Mouse (Mus musculus) midbrain, embryonic 15.5 days (tissue): ENCODE results near the gene Prap1. TPM values are rescaled to one million over a fixed set of nuclear protein-coding genes. Genes with fewer than 3 reads are reported as not detected.
"Not testable (repeated sequence)": the region's sequence is repeated elsewhere in the genome, so short reads cannot be mapped to it uniquely, and the experiment has no call there.

ENCODE experiments used
- ATAC-seq: fragments of 200-750 bp; cut with Nextera tagmentation; replicated peaks from 2 replicates; pipeline ENCODE4 v1.8.0; 2017; ENCODE audit warnings: moderate TSS enrichment
- H3K27ac ChIP-seq: fragments of 300-500 bp; sonication (generic); 2 replicates; pipeline ENCODE4 v1.5.1; 2015; ENCODE audit warnings: mild to moderate bottlenecking, inconsistent platforms
- H3K27me3 ChIP-seq: fragments of 300-500 bp; sonication (generic); replicated peaks from 2 replicates; pipeline ENCODE4 v1.6.1; 2015; ENCODE audit warnings: inconsistent platforms
- H3K36me3 ChIP-seq: fragments of 300-500 bp; sonication (generic); replicated peaks from 2 replicates; pipeline ENCODE4 v1.6.1; 2015; ENCODE audit warnings: inconsistent platforms
- H3K4me1 ChIP-seq: fragments of 300-500 bp; sonication (generic); 2 replicates; pipeline ENCODE4 v1.6.1; 2015; ENCODE audit warnings: inconsistent platforms
- H3K4me2 ChIP-seq: fragments of 300-500 bp; sonication (generic); 2 replicates; pipeline ENCODE4 v1.6.1; 2015; ENCODE audit warnings: inconsistent platforms, mild to moderate bottlenecking, moderate library complexity
- H3K4me3 ChIP-seq: fragments of 300-500 bp; sonication (generic); 2 replicates; pipeline ENCODE4 v1.5.1; 2015; ENCODE audit warnings: mild to moderate bottlenecking, inconsistent platforms
- H3K9ac ChIP-seq: fragments of 300-500 bp; sonication (generic); 2 replicates; pipeline ENCODE4 v1.6.1; 2015; ENCODE audit warnings: mild to moderate bottlenecking, inconsistent platforms
- H3K9me3 ChIP-seq: fragments of 300-500 bp; sonication (generic); 2 replicates; pipeline ENCODE4 v1.6.1; 2016; ENCODE audit warnings: inconsistent platforms
- WGBS: fragments of 180-500 bp; shearing (Covaris S2); methylation state at CpG from one replicate; pipeline ENCODE4 v1.1.7; 2015; ENCODE audit warnings: mixed read lengths; 5-methylcytosine and 5-hydroxymethylcytosine counted together
- polyA plus RNA-seq: library from polyadenylated mRNA; unstranded; fragments of >200 nt; fragmentation: Nextera tagmentation; extraction: Ambion mirVana; gene quantifications from 2 replicates; pipeline ENCODE4 v1.2.1, GENCODE M21; 2015

Prap1 gene
- polyA plus RNA-seq, 1 experiment from 2014 or later: not detected

GRCm38 (mm10) chr7:140124382-140124781, 31.2 kb downstream of the Prap1 start:
- WGBS: 95% methylated on average over 1 of the region's 1 CpGs
- H3K27me3 ChIP-seq: no peaks in the 10 kb centered on the region
- no peak overlapping the region for H3K4me3 ChIP-seq
- ATAC-seq: no peak
- peaks cover 4% of the 10 kb centered on the region; the same call in 1 of the 2 replicates for H3K4me1 ChIP-seq
- H3K4me2 ChIP-seq: no peak overlapping the region
- H3K27ac ChIP-seq: no peak overlapping the region
- H3K36me3 ChIP-seq: no peaks in the 10 kb centered on the region
- no peaks in the 10 kb centered on the region for H3K9me3 ChIP-seq
- no peak overlapping the region for H3K9ac ChIP-seq

GRCm38 (mm10) chr7:140125278-140126021, 32.3 kb downstream of the Prap1 start:
- WGBS: 2% methylated on average over 40 of the region's 40 CpGs
- no peaks in the 10 kb centered on the region for H3K36me3 ChIP-seq
- no peaks in the 10 kb centered on the region for H3K27me3 ChIP-seq
- no peaks in the 10 kb centered on the region for H3K9me3 ChIP-seq
- peaks cover 4% of the 10 kb centered on the region; the same call in 1 of the 2 replicates for H3K4me1 ChIP-seq
- H3K9ac ChIP-seq: peak overlapping the region; percentile 74
- peak; percentile 97 for ATAC-seq
- H3K4me2 ChIP-seq: peak overlapping the region; percentile 71
- no peak overlapping the region for H3K27ac ChIP-seq
- H3K4me3 ChIP-seq: peak overlapping the region; percentile 67

- WGBS: 15% methylated on average over 5 of the region's 5 CpGs
- Histone ChIP-seq H3K36me3 (no peaks in the 10 kb centered on the region), H3K9me3 (no peaks in the 10 kb centered on the region), H3K4me2 (peak overlapping the region; percentile 71), H3K27me3 (no peaks in the 10 kb centered on the region), H3K4me1 (peaks cover 4% of the 10 kb centered on the region; the same call in 1 of the 2 replicates), H3K4me3 (peak overlapping the region; percentile 67), H3K9ac (peak overlapping the region; percentile 74), H3K27ac (no peak overlapping the region)
- peak; percentile 17 for ATAC-seq
Observed at GRCm38 (mm10) chr7:140126022-140126350, 32.8 kb downstream of the Prap1 start.

GRCm38 (mm10) chr7:140126934-140127333, 33.7 kb downstream of the Prap1 start:
- Histone ChIP-seq H3K27ac (no peak overlapping the region), H3K4me1 (peaks cover 4% of the 10 kb centered on the region; the same call in 1 of the 2 replicates), H3K4me2 (no peak overlapping the region), H3K9ac (no peak overlapping the region), H3K36me3 (no peaks in the 10 kb centered on the region), H3K4me3 (no peak overlapping the region), H3K27me3 (no peaks in the 10 kb centered on the region), H3K9me3 (no peaks in the 10 kb centered on the region)
- WGBS: 89% methylated on average over 3 of the region's 3 CpGs
- no peak for ATAC-seq

- Histone ChIP-seq H3K36me3 (no peaks in the 10 kb centered on the region), H3K4me1 (peaks cover 4% of the 10 kb centered on the region; the same call in 1 of the 2 replicates), H3K9me3 (no peaks in the 10 kb centered on the region), H3K4me3 (no peak overlapping the region), H3K27me3 (no peaks in the 10 kb centered on the region), H3K9ac (no peak overlapping the region), H3K27ac (no peak overlapping the region), H3K4me2 (no peak overlapping the region)
- ATAC-seq: no peak
- 89% methylated on average over 2 of the region's 2 CpGs for WGBS
Observed at GRCm38 (mm10) chr7:140127911-140128310, 34.7 kb downstream of the Prap1 start.

- not testable (repeated sequence) for H3K9ac ChIP-seq, H3K4me1 ChIP-seq, H3K9me3 ChIP-seq, H3K27ac ChIP-seq, H3K27me3 ChIP-seq, H3K4me3 ChIP-seq, H3K4me2 ChIP-seq, H3K36me3 ChIP-seq, ATAC-seq
- 95% methylated on average over 7 of the region's 7 CpGs for WGBS
Observed at GRCm38 (mm10) chr7:140132184-140132583, 39.0 kb downstream of the Prap1 start.

- 93% methylated on average over 7 of the region's 7 CpGs for WGBS
- peaks cover 11% of the 10 kb centered on the region for H3K4me1 ChIP-seq
- H3K27ac ChIP-seq, H3K27me3 ChIP-seq, H3K9me3 ChIP-seq, H3K4me2 ChIP-seq, ATAC-seq, H3K9ac ChIP-seq, H3K4me3 ChIP-seq, H3K36me3 ChIP-seq: not testable (repeated sequence)
Observed at GRCm38 (mm10) chr7:140134033-140134432, 40.8 kb downstream of the Prap1 start.

GRCm38 (mm10) chr7:140135106-140135770, 42.0 kb downstream of the Prap1 start:
- Histone ChIP-seq H3K9me3 (no peaks in the 10 kb centered on the region), H3K4me1 (peaks cover 11% of the 10 kb centered on the region), H3K36me3 (no peaks in the 10 kb centered on the region), H3K4me2 (no peak overlapping the region), H3K9ac (no peak overlapping the region), H3K27ac (no peak overlapping the region), H3K4me3 (no peak overlapping the region), H3K27me3 (no peaks in the 10 kb centered on the region)
- WGBS: 85% methylated on average over 5 of the region's 5 CpGs
- no peak for ATAC-seq

GRCm38 (mm10) chr7:140137135-140138020, 44.2 kb downstream of the Prap1 start, which contains the start of gene Mtg1:
Gene Mtg1, plus strand, starts transcription at chr7:140137564.
- H3K9me3 ChIP-seq: no peaks in the 10 kb centered on the region
- no peaks in the 10 kb centered on the region for H3K36me3 ChIP-seq
- peak within 1 kb of the TSS; percentile 97 for H3K4me3 ChIP-seq
- peak within 1 kb of the TSS; percentile 91 for H3K4me2 ChIP-seq
- no peaks in the 10 kb centered on the region for H3K27me3 ChIP-seq
- H3K9ac ChIP-seq: peak within 1 kb of the TSS; percentile 96
- H3K27ac ChIP-seq: peak within 1 kb of the TSS; percentile 90
- ATAC-seq: peak; percentile 97
- H3K4me1 ChIP-seq: peaks cover 11% of the 10 kb centered on the region
- WGBS: 1% methylated on average over 39 of the region's 39 CpGs

GRCm38 (mm10) chr7:140138021-140138310, 44.8 kb downstream of the Prap1 start:
- Histone ChIP-seq H3K4me3 (peak overlapping the region; percentile 97), H3K36me3 (no peaks in the 10 kb centered on the region), H3K27me3 (no peaks in the 10 kb centered on the region), H3K4me1 (peaks cover 11% of the 10 kb centered on the region), H3K9ac (peak overlapping the region; percentile 96), H3K27ac (peak overlapping the region; percentile 90), H3K4me2 (peak overlapping the region; percentile 91), H3K9me3 (no peaks in the 10 kb centered on the region)
- WGBS: 2% methylated on average over 8 of the region's 8 CpGs
- no peak for ATAC-seq

- no peaks in the 10 kb centered on the region for H3K36me3 ChIP-seq
- H3K9ac ChIP-seq: no peak overlapping the region
- H3K4me2 ChIP-seq: no peak overlapping the region
- no peak overlapping the region for H3K27ac ChIP-seq
- no peak overlapping the region for H3K4me3 ChIP-seq
- 5% methylated on average over 14 of the region's 14 CpGs for WGBS
- no peak for ATAC-seq
- H3K27me3 ChIP-seq: no peaks in the 10 kb centered on the region
- peaks cover 11% of the 10 kb centered on the region for H3K4me1 ChIP-seq
- no peaks in the 10 kb centered on the region for H3K9me3 ChIP-seq
Observed at GRCm38 (mm10) chr7:140141350-140141749, 48.2 kb downstream of the Prap1 start.

GRCm38 (mm10) chr7:140144550-140144949, 51.4 kb downstream of the Prap1 start:
- no peaks in the 10 kb centered on the region for H3K4me1 ChIP-seq
- 79% methylated on average over 4 of the region's 4 CpGs for WGBS
- no peak overlapping the region for H3K9ac ChIP-seq
- H3K9me3 ChIP-seq: no peaks in the 10 kb centered on the region
- H3K27ac ChIP-seq: no peak overlapping the region
- H3K4me3 ChIP-seq: no peak overlapping the region
- no peak overlapping the region for H3K4me2 ChIP-seq
- no peaks in the 10 kb centered on the region for H3K36me3 ChIP-seq
- H3K27me3 ChIP-seq: no peaks in the 10 kb centered on the region
- no peak for ATAC-seq
